Mouse (Mus musculus) layer of hippocampus, adult 2 months (tissue): ENCODE measurements around the gene Ndufs8. TPM values are rescaled to one million over a fixed set of nuclear protein-coding genes. Genes with fewer than 3 reads are reported as not detected.
A peak's percentile ranks its signal among the peaks of the same experiment; 100 is the strongest.

Experiments
- DNase-seq, 2 experiments: peaks; one replicate each; pipeline ENCODE4 v3.0.0; 2022; ENCODE audit warnings: low spot score in 2 of 2
- H3K27ac ChIP-seq: fragments of 200-600 bp; 2 replicates; pipeline ENCODE4 v1.8.1; 2022
- H3K4me3 ChIP-seq: fragments of 200-600 bp; 2 replicates; pipeline ENCODE4 v1.8.1; 2022; ENCODE audit warnings: mild to moderate bottlenecking
- CTCF ChIP-seq: fragments of 200-600 bp; conservative IDR thresholded peaks from 2 replicates; pipeline ENCODE4 v1.8.1; 2022; ENCODE audit warnings: antibody characterized with exemption, mild to moderate bottlenecking, moderate library complexity
- total RNA-seq, 2 experiments: library from RNA; stranded (reverse); gene quantifications; 2 replicates each; pipeline ENCODE4 v1.2.3; 2021

Ndufs8 gene
- total RNA-seq, 2 experiments from 2014 or later = 125 to 142 TPM

GRCm38 (mm10) chr19:3927989-3928388 lies 15.4 kb upstream of the Ndufs8 start:
- Histone ChIP-seq H3K27ac (no peak overlapping the region), H3K4me3 (no peak overlapping the region)
- DNase-seq = no peak
- no peak for TF ChIP-seq CTCF

- Histone ChIP-seq H3K27ac (no peak overlapping the region), H3K4me3 (no peak overlapping the region)
- no peak for TF ChIP-seq CTCF
- no peak for DNase-seq
Measured at GRCm38 (mm10) chr19:3926685-3927084, 14.1 kb upstream of the Ndufs8 start.

- Histone ChIP-seq H3K4me3 (no peak overlapping the region), H3K27ac (no peak overlapping the region)
- 0 out of 2 replicates have a peak, but pooled peaks have one; percentile 14 for TF ChIP-seq CTCF
- no peak for DNase-seq
Measured at GRCm38 (mm10) chr19:3926279-3926678, 13.7 kb upstream of the Ndufs8 start.

- Histone ChIP-seq H3K4me3 (no peak overlapping the region), H3K27ac (no peak overlapping the region)
- TF ChIP-seq CTCF = no peak
- no peak for DNase-seq
Measured at GRCm38 (mm10) chr19:3925859-3926258, 13.3 kb upstream of the Ndufs8 start.

- no peak for TF ChIP-seq CTCF
- H3K4me3 ChIP-seq = no peak overlapping the region
- no peak for DNase-seq
- no peak overlapping the region for H3K27ac ChIP-seq
Measured at GRCm38 (mm10) chr19:3924868-3925267, 12.3 kb upstream of the Ndufs8 start.

DNA sequence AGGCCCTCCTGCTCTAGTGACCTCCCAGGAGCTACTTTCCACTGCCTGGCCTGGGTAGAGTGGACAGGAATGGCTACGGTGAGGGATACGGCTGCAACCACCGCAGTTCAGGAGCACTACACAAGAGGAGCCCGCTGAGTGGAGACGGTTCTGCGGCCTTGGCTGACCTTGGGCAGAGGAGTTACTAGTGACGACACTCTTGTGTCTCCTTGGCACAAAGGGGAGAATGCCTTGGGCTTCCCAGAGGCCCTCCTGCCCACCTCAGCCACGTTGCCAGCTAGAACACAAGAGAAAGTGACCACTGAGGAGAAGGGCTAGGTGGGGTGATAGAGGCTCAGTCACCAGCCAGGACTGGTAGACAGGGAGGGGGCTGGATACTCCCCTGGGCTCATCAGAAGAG lies 11.6 kb upstream of the Ndufs8 start:
- TF ChIP-seq CTCF = no peak
- no peak overlapping the region for H3K4me3 ChIP-seq
- DNase-seq = no peak
- no peak overlapping the region for H3K27ac ChIP-seq

DNA sequence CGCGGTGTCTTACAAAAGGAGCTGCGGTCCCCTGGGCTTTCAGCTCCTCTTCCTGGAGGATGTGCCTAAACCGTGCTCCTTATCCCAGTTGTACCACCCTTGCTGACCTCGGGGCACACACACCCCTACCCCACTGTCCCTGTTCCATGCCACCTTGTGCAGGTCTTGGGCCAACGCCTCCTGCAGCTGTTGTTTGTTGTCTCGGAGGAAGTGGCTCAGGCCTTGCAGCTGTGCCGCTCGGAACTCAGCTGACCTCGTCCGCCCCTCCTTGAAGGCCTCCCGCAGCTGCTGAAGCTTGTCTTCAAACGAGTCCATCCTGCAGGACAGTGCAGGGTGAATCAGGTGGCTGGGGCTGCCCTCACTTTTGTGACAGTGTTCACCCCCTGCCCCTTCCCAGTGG lies 11.0 kb upstream of the Ndufs8 start:
- H3K4me3 ChIP-seq = no peak overlapping the region
- no peak overlapping the region for H3K27ac ChIP-seq
- DNase-seq = no peak
- TF ChIP-seq CTCF = no peak

DNA sequence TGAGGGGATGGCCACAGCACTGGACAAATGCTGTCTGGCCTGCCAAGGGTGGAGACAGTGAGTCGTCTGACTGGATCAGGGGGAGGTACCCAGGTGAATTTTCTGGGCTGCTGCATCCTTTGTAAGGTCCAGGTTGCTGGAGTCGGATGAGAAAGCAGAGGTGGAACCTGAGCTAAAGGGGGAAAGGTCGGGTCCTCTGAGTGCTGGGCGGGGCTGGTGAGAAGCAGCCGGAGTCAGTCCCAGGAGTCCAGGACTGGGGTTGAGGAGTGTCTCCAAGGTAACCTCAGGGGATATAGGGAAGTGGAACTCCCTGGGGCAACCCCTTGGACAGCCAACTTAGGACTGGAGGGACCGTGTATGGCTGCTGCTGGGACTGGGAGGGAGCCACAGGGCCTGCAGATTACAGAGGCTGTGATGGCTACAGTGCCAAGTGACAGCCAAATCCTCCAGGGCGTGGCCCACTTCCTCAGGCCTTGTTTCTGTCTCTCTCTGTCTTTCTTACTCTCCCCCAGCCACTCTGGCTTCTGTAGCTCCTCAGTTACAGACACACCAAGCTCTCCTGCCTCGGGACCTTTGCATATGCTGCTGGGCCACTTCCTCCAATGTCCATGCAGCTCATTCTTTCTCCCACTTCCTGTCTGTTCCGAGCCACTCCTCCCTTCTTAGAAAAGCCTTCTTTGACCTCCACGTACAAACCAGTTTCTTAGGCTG lies 10.2 kb upstream of the Ndufs8 start:
- no peak for TF ChIP-seq CTCF
- H3K4me3 ChIP-seq = no peak overlapping the region
- DNase-seq = no peak
- no peak overlapping the region for H3K27ac ChIP-seq

DNA sequence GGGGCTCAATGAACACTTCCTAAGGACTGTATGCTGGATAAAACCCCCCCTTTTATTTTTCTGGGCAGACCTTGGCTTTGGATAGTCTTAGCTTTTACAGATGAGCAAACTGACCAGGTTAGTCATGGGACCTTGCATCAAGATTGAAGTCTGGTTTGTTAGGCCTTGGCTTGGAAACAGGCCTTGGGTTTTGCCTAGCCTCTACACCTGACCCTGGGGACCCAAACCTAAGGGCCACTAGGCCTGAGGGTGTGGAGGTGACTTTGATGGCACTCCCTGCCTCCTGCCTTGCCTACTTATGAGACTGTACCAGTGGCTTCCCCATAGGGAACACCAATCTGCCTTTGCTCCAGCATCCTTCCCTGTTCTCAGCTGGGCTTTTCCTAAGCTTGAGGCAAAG lies 7.4 kb upstream of the Ndufs8 start:
- TF ChIP-seq CTCF = no peak
- Histone ChIP-seq H3K4me3 (no peak overlapping the region), H3K27ac (no peak overlapping the region)
- no peak for DNase-seq

DNA sequence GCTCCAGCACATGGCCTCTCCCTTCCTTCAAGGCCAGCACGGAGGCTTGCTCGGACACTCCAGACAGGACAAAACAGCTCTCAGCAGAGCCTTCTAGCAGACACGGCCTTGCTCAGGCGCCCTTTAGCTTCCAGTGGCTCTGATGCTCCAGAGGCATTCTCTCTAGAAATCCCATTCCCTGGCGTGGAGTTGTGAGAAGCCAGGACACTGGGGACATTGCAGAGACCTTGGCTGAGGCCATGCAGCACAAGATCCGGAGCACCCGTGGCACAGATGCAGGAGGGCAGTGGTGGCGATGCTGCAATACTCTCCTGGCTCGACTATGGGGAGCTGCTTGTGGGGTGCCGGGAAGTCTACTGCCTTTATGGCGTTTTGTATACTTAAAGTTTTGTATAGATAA lies 4.2 kb upstream of the Ndufs8 start:
- DNase-seq = no peak
- no peak overlapping the region for H3K4me3 ChIP-seq
- no peak for TF ChIP-seq CTCF
- H3K27ac ChIP-seq = no peak overlapping the region

- Histone ChIP-seq H3K27ac (peak overlapping the region; percentile 18; the same call in 1 of the 2 replicates), H3K4me3 (no peak overlapping the region)
- no peak for DNase-seq
- TF ChIP-seq CTCF = no peak
Measured at GRCm38 (mm10) chr19:3914535-3914934, 2.0 kb upstream of the Ndufs8 start.

DNA sequence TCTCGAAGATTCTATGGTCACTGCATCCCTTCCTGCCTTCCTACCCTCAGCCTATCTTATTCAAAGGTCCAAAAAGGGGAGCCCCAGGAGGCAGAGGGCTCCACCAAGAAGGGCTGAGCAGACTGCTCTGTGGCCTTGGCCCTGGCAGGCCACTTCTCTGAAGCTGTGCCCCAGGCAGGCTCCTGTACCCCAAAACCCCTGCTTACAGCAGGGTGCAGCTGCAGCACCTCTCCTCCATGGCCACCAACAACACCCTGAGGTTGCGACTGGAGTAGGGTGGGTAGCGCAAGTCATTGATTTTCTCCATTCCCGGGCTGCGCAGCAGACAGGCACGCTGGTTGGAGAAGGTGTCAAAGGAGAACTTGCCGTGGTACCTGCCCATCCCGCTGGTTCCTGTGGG lies 1.1 kb upstream of the Ndufs8 start:
- no peak for DNase-seq
- H3K4me3 ChIP-seq = peak overlapping the region; percentile 67; the same call in 1 of the 2 replicates
- TF ChIP-seq CTCF = no peak
- H3K27ac ChIP-seq = peak overlapping the region; percentile 98

- no peak for TF ChIP-seq CTCF
- DNase-seq = no peak
- Histone ChIP-seq H3K27ac (no peak overlapping the region), H3K4me3 (no peak overlapping the region)
Measured at GRCm38 (mm10) chr19:3910206-3910605, 2.4 kb downstream of the Ndufs8 start.

GRCm38 (mm10) chr19:3907876-3908660 lies 4.5 kb downstream of the Ndufs8 start:
- no peak for DNase-seq
- Histone ChIP-seq H3K4me3 (no peak overlapping the region), H3K27ac (no peak overlapping the region)
- TF ChIP-seq CTCF = no peak
